Mouse (Mus musculus): ENCODE results near the gene Pcx. TPM values are rescaled to one million over a fixed set of nuclear protein-coding genes. Genes with fewer than 3 reads are reported as not detected.
A peak's percentile ranks its signal among the peaks of the same experiment; 100 is the strongest.

Gene Pcx
- polyA plus RNA-seq, 1 experiment from 2014 or later: 32.1 TPM

- 53% methylated on average over 8 of the region's 8 CpGs for WGBS
- no peaks in the 10 kb centered on the region for H3K9me3 ChIP-seq
Measured at GRCm38 (mm10) chr19:4557796-4558569, 47.7 kb downstream of the Pcx start.

GRCm38 (mm10) chr19:4558570-4558955 is 48.3 kb downstream of the Pcx start:
- ATAC-seq (ENCODE audit: insufficient number of reproducible peaks, insufficient read depth, low FRiP score, low TSS enrichment): no peak
- no peaks in the 10 kb centered on the region for H3K9me3 ChIP-seq
- no peaks in the 10 kb centered on the region for H3K27me3 ChIP-seq
- H3K4me1 ChIP-seq: peaks cover 14% of the 10 kb centered on the region
- no peak overlapping the region for H3K27ac ChIP-seq
- 49% methylated on average over 3 of the region's 3 CpGs for WGBS
- no peak overlapping the region for H3K4me2 ChIP-seq (replicated peaks)
- no peak overlapping the region for H3K9ac ChIP-seq
- H3K36me3 ChIP-seq: no peaks in the 10 kb centered on the region
- no peak overlapping the region for H3K4me3 ChIP-seq

More at GRCm38 (mm10) chr19:4557796-4558569, 47.7 kb downstream of the Pcx start:
- Histone ChIP-seq H3K4me1 (peaks cover 14% of the 10 kb centered on the region), H3K4me2 (replicated peaks) (no peak overlapping the region), H3K36me3 (no peaks in the 10 kb centered on the region), H3K27me3 (no peaks in the 10 kb centered on the region), H3K27ac (no peak overlapping the region), H3K9ac (no peak overlapping the region), H3K4me3 (no peak overlapping the region)
- ATAC-seq (ENCODE audit: insufficient number of reproducible peaks, insufficient read depth, low FRiP score, low TSS enrichment): no peak

GRCm38 (mm10) chr19:4559011-4559410 is 48.7 kb downstream of the Pcx start:
- Histone ChIP-seq H3K9ac (no peak overlapping the region), H3K9me3 (no peaks in the 10 kb centered on the region), H3K4me1 (peaks cover 14% of the 10 kb centered on the region), H3K4me2 (replicated peaks) (no peak overlapping the region), H3K4me3 (no peak overlapping the region), H3K27me3 (no peaks in the 10 kb centered on the region), H3K27ac (no peak overlapping the region), H3K36me3 (no peaks in the 10 kb centered on the region)
- ATAC-seq (ENCODE audit: insufficient number of reproducible peaks, insufficient read depth, low FRiP score, low TSS enrichment): no peak
- WGBS: 43% methylated on average over 3 of the region's 3 CpGs

- WGBS: 29% methylated on average over 2 of the region's 2 CpGs
Measured at GRCm38 (mm10) chr19:4559588-4559987, 49.3 kb downstream of the Pcx start.

GRCm38 (mm10) chr19:4560205-4560604 is 49.9 kb downstream of the Pcx start:
- no peak overlapping the region for H3K4me3 ChIP-seq
- no peak overlapping the region for H3K4me2 ChIP-seq (replicated peaks)
- no peak overlapping the region for H3K9ac ChIP-seq
- H3K36me3 ChIP-seq: no peaks in the 10 kb centered on the region
- no peaks in the 10 kb centered on the region for H3K9me3 ChIP-seq
- WGBS: 64% methylated on average over 5 of the region's 5 CpGs
- peaks cover 14% of the 10 kb centered on the region for H3K4me1 ChIP-seq
- H3K27ac ChIP-seq: no peak overlapping the region
- no peaks in the 10 kb centered on the region for H3K27me3 ChIP-seq
- no peak for ATAC-seq (ENCODE audit: insufficient number of reproducible peaks, insufficient read depth, low FRiP score, low TSS enrichment)

More at GRCm38 (mm10) chr19:4559588-4559987, 49.3 kb downstream of the Pcx start:
- H3K9ac ChIP-seq: no peak overlapping the region
- 0 out of 2 replicates have a peak, but pooled peaks have one; percentile 41 for ATAC-seq (ENCODE audit: insufficient number of reproducible peaks, insufficient read depth, low FRiP score, low TSS enrichment)
- H3K9me3 ChIP-seq: no peaks in the 10 kb centered on the region
- H3K27me3 ChIP-seq: no peaks in the 10 kb centered on the region
- H3K27ac ChIP-seq: no peak overlapping the region
- no peak overlapping the region for H3K4me3 ChIP-seq
- no peaks in the 10 kb centered on the region for H3K36me3 ChIP-seq
- no peak overlapping the region for H3K4me2 ChIP-seq (replicated peaks)
- peaks cover 14% of the 10 kb centered on the region for H3K4me1 ChIP-seq

- Histone ChIP-seq H3K9me3 (no peaks in the 10 kb centered on the region), H3K4me2 (replicated peaks) (no peak overlapping the region), H3K9ac (no peak overlapping the region), H3K4me1 (no peaks in the 10 kb centered on the region), H3K27me3 (no peaks in the 10 kb centered on the region), H3K4me3 (no peak overlapping the region), H3K27ac (no peak overlapping the region), H3K36me3 (no peaks in the 10 kb centered on the region)
- ATAC-seq (ENCODE audit: insufficient number of reproducible peaks, insufficient read depth, low FRiP score, low TSS enrichment): no peak
- WGBS: 86% methylated on average over 5 of the region's 5 CpGs
Measured at GRCm38 (mm10) chr19:4565678-4566077, 55.4 kb downstream of the Pcx start.

GRCm38 (mm10) chr19:4566880-4567279 is 56.6 kb downstream of the Pcx start:
- no peaks in the 10 kb centered on the region for H3K4me1 ChIP-seq
- 74% methylated on average over 2 of the region's 2 CpGs for WGBS
- H3K4me2 ChIP-seq (replicated peaks): no peak overlapping the region
- H3K9me3 ChIP-seq: no peaks in the 10 kb centered on the region
- H3K36me3 ChIP-seq: no peaks in the 10 kb centered on the region
- no peak overlapping the region for H3K4me3 ChIP-seq
- H3K27ac ChIP-seq: no peak overlapping the region
- no peak overlapping the region for H3K9ac ChIP-seq
- H3K27me3 ChIP-seq: no peaks in the 10 kb centered on the region
- no peak for ATAC-seq (ENCODE audit: insufficient number of reproducible peaks, insufficient read depth, low FRiP score, low TSS enrichment)

GRCm38 (mm10) chr19:4567665-4568064 is 57.4 kb downstream of the Pcx start:
- Histone ChIP-seq H3K4me2 (replicated peaks) (no peak overlapping the region), H3K9me3 (no peaks in the 10 kb centered on the region), H3K27me3 (no peaks in the 10 kb centered on the region), H3K36me3 (no peaks in the 10 kb centered on the region), H3K27ac (no peak overlapping the region), H3K9ac (no peak overlapping the region), H3K4me3 (no peak overlapping the region), H3K4me1 (no peaks in the 10 kb centered on the region)
- WGBS: 78% methylated on average over 2 of the region's 2 CpGs
- no peak for ATAC-seq (ENCODE audit: insufficient number of reproducible peaks, insufficient read depth, low FRiP score, low TSS enrichment)

- Histone ChIP-seq H3K4me1 (no peaks in the 10 kb centered on the region), H3K4me3 (no peak overlapping the region), H3K27me3 (no peaks in the 10 kb centered on the region), H3K27ac (no peak overlapping the region), H3K4me2 (replicated peaks) (no peak overlapping the region), H3K36me3 (no peaks in the 10 kb centered on the region), H3K9ac (no peak overlapping the region), H3K9me3 (no peaks in the 10 kb centered on the region)
- ATAC-seq (ENCODE audit: insufficient number of reproducible peaks, insufficient read depth, low FRiP score, low TSS enrichment): no peak
- WGBS: 83% methylated on average over 4 of the region's 4 CpGs
Measured at GRCm38 (mm10) chr19:4568832-4569231, 58.6 kb downstream of the Pcx start.

GRCm38 (mm10) chr19:4569356-4570236 is 59.3 kb downstream of the Pcx start:
- ATAC-seq (ENCODE audit: insufficient number of reproducible peaks, insufficient read depth, low FRiP score, low TSS enrichment): no peak
- no peaks in the 10 kb centered on the region for H3K36me3 ChIP-seq
- H3K4me1 ChIP-seq: no peaks in the 10 kb centered on the region
- H3K4me3 ChIP-seq: no peak overlapping the region
- H3K4me2 ChIP-seq (replicated peaks): no peak overlapping the region
- WGBS: 83% methylated on average over 17 of the region's 17 CpGs
- H3K9ac ChIP-seq: no peak overlapping the region
- no peaks in the 10 kb centered on the region for H3K9me3 ChIP-seq
- no peak overlapping the region for H3K27ac ChIP-seq
- no peaks in the 10 kb centered on the region for H3K27me3 ChIP-seq

- H3K9ac ChIP-seq: no peak overlapping the region
- 84% methylated on average over 11 of the region's 11 CpGs for WGBS
- H3K36me3 ChIP-seq: no peaks in the 10 kb centered on the region
- H3K9me3 ChIP-seq: no peaks in the 10 kb centered on the region
- H3K27ac ChIP-seq: no peak overlapping the region
- no peak for ATAC-seq (ENCODE audit: insufficient number of reproducible peaks, insufficient read depth, low FRiP score, low TSS enrichment)
- no peak overlapping the region for H3K4me3 ChIP-seq
- H3K4me2 ChIP-seq (replicated peaks): no peak overlapping the region
- no peaks in the 10 kb centered on the region for H3K4me1 ChIP-seq
- no peaks in the 10 kb centered on the region for H3K27me3 ChIP-seq
Measured at GRCm38 (mm10) chr19:4570237-4570613, 60.0 kb downstream of the Pcx start.

- no peaks in the 10 kb centered on the region for H3K36me3 ChIP-seq
- no peak overlapping the region for H3K4me3 ChIP-seq
- ATAC-seq (ENCODE audit: insufficient number of reproducible peaks, insufficient read depth, low FRiP score, low TSS enrichment): no peak
- H3K9ac ChIP-seq: no peak overlapping the region
- no peaks in the 10 kb centered on the region for H3K4me1 ChIP-seq
- 87% methylated on average over 6 of the region's 6 CpGs for WGBS
- H3K27ac ChIP-seq: no peak overlapping the region
- no peaks in the 10 kb centered on the region for H3K9me3 ChIP-seq
- H3K27me3 ChIP-seq: no peaks in the 10 kb centered on the region
- no peak overlapping the region for H3K4me2 ChIP-seq (replicated peaks)
Measured at GRCm38 (mm10) chr19:4570815-4571214, 60.5 kb downstream of the Pcx start.
